20 mouse cellular contexts compared by ENCODE assay signal in the genomic region with DNA sequence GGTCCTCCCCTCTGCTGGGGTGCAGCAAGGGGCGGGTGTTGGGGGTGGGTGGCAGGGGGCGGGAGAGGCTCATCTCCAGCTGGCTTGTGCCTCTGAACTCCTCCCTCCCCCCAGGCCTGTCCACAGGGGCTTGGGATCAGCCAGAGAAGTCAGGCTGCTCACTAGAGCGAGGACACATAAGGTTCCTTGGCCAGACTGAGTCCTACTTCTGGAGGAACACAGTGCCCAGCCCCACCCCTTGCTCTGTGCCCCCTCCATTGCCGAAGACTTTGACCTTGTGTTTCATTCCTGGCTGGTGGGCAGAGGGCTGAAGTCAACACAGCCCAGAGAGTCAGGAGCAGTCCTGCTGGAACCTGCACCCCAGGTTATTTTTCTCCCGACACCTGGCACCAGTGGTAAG. TPM values are rescaled to one million over a fixed set of nuclear protein-coding genes. Genes with fewer than 3 reads are reported as not detected.
DNase-seq lines count a peak whose midpoint lies in the region; ATAC-seq and TF ChIP-seq lines count a peak whose summit lies in the region.
"Had no signal": no experiment of that assay in that cellular context is flagged by ENCODE, and none has a peak within 500 bp of the region (broad histone marks: within the 10 kb centered on the region; RNA-seq: fewer than 3 reads in every experiment).

Gene Dao, plus strand, starts transcription at position 162 of the 400 bp plus-strand sequence.

- no peak for DNase-seq in stomach, postnatal 0 days (ENCODE audit: low spot score)
- DNase-seq in kidney, adult 18-20 months: peak; percentile 82
- DNase-seq in thymus, postnatal 25 days: no peak
- DNase-seq in thymus, adult 18-20 months: no peak
- DNase-seq: adrenal gland, postnatal 10 days; forebrain, postnatal 0 days; heart, postnatal 4 days; lung, adult 2 months; spleen, adult 18-20 months had no signal

- H3K36me3 ChIP-seq in stomach, embryonic 16.5 days (ENCODE audit: control insufficient read depth, insufficient read depth, low read length): no peaks in the 10 kb centered on the region
- no peaks in the 10 kb centered on the region for H3K36me3 ChIP-seq in stomach, postnatal 0 days (ENCODE audit: control insufficient read depth, insufficient read depth, low read length)
- no peaks in the 10 kb centered on the region for H3K36me3 ChIP-seq in kidney, embryonic 16.5 days (ENCODE audit: insufficient read depth, low read length)
- H3K36me3 ChIP-seq in small intestine, adult 2 months (ENCODE audit: control insufficient read depth, insufficient read depth, low read length): no peaks in the 10 kb centered on the region
- H3K36me3 ChIP-seq: embryonic facial prominence, embryonic 13.5 days; limb, embryonic 12.5 days; liver, embryonic 12.5 days; midbrain, embryonic 15.5 days; neural tube, embryonic 15.5 days had no signal

- peak within 1 kb of the TSS; percentile 32; the same call in 1 of the 2 replicates for H3K9ac ChIP-seq in stomach, embryonic 16.5 days (ENCODE audit: low read length)
- no peak within 1 kb of the TSS for H3K9ac ChIP-seq in stomach, postnatal 0 days (ENCODE audit: low read length)
- H3K9ac ChIP-seq in kidney, embryonic 16.5 days (replicated peaks; ENCODE audit: low read length): no peak within 1 kb of the TSS
- H3K9ac ChIP-seq: embryonic facial prominence, embryonic 13.5 days; forebrain, postnatal 0 days; limb, embryonic 12.5 days; liver, embryonic 12.5 days; midbrain, embryonic 15.5 days; neural tube, embryonic 15.5 days had no signal

- H3K4me1 ChIP-seq in stomach, embryonic 16.5 days (ENCODE audit: control insufficient read depth, insufficient read depth, low read length): no peaks in the 10 kb centered on the region
- no peaks in the 10 kb centered on the region for H3K4me1 ChIP-seq in stomach, postnatal 0 days (replicated peaks; ENCODE audit: control insufficient read depth, insufficient read depth)
- H3K4me1 ChIP-seq in kidney, embryonic 16.5 days (ENCODE audit: insufficient read depth, low read length): peaks cover 11% of the 10 kb centered on the region
- peaks cover 30% of the 10 kb centered on the region for H3K4me1 ChIP-seq in small intestine, adult 2 months (ENCODE audit: control insufficient read depth, insufficient read depth, insufficient read length, low read length)
- H3K4me1 ChIP-seq: embryonic facial prominence, embryonic 13.5 days; limb, embryonic 12.5 days; midbrain, embryonic 15.5 days had no signal

- H3K4me3 ChIP-seq in stomach, embryonic 16.5 days (replicated peaks; ENCODE audit: low read length): no peak within 1 kb of the TSS
- H3K4me3 ChIP-seq in stomach, postnatal 0 days (ENCODE audit: low read depth, low read length): no peak within 1 kb of the TSS
- H3K4me3 ChIP-seq in kidney, embryonic 16.5 days (ENCODE audit: low read length): peak within 1 kb of the TSS; percentile 20; the same call in 1 of the 2 replicates
- 0 out of 2 replicates have a peak within 1 kb of the TSS, but pooled peaks have one; percentile 54 for H3K4me3 ChIP-seq in small intestine, adult 2 months (ENCODE audit: low read depth, low read length)
- H3K4me3 ChIP-seq: embryonic facial prominence, embryonic 13.5 days; layer of hippocampus, adult 2 months; limb, embryonic 12.5 days; liver, embryonic 12.5 days; megakaryocyte, embryonic 14.5 days; midbrain, embryonic 15.5 days; neural tube, embryonic 15.5 days had no signal

- no peak for TF ChIP-seq POLR2A in small intestine, adult 2 months (IDR thresholded peaks at IDR 0.05; ENCODE audit: low read depth, low read length)

- peak; percentile 22; the same call in 1 of the 2 replicates for ATAC-seq in stomach, embryonic 16.5 days (ENCODE audit: insufficient read depth, low FRiP score)
- no peak for ATAC-seq in stomach, postnatal 0 days (ENCODE audit: low FRiP score, low TSS enrichment)
- ATAC-seq in kidney, embryonic 16.5 days (ENCODE audit: low FRiP score, low TSS enrichment): peak; percentile 90
- ATAC-seq: forebrain, postnatal 0 days; liver, embryonic 12.5 days; midbrain, embryonic 15.5 days had no signal

- no peaks in the 10 kb centered on the region for H3K9me3 ChIP-seq in stomach, embryonic 16.5 days (replicated peaks; ENCODE audit: control insufficient read depth, low read length)
- H3K9me3 ChIP-seq in stomach, postnatal 0 days (ENCODE audit: control insufficient read depth, low read length): no peaks in the 10 kb centered on the region
- no peaks in the 10 kb centered on the region for H3K9me3 ChIP-seq in kidney, embryonic 16.5 days (ENCODE audit: low read length)
- H3K9me3 ChIP-seq: embryonic facial prominence, embryonic 13.5 days; limb, embryonic 12.5 days; liver, embryonic 12.5 days; midbrain, embryonic 15.5 days; neural tube, embryonic 15.5 days had no signal

- TF ChIP-seq EP300 in stomach, postnatal 0 days (optimal IDR thresholded peaks at IDR 0.05): no peak

- H3K4me2 ChIP-seq in stomach, embryonic 16.5 days (ENCODE audit: low read depth, low read length): no peak within 1 kb of the TSS
- H3K4me2 ChIP-seq in stomach, postnatal 0 days (replicated peaks; ENCODE audit: low read depth): no peak within 1 kb of the TSS
- peak within 1 kb of the TSS; percentile 28 for H3K4me2 ChIP-seq in kidney, embryonic 16.5 days (replicated peaks; ENCODE audit: low read depth, low read length)
- H3K4me2 ChIP-seq: embryonic facial prominence, embryonic 13.5 days; limb, embryonic 12.5 days; liver, embryonic 12.5 days; midbrain, embryonic 15.5 days; neural tube, embryonic 15.5 days had no signal

- H3K27ac ChIP-seq in stomach, embryonic 16.5 days (ENCODE audit: low read length): no peak within 1 kb of the TSS
- H3K27ac ChIP-seq in stomach, postnatal 0 days (replicated peaks): no peak within 1 kb of the TSS
- H3K27ac ChIP-seq in kidney, embryonic 16.5 days (ENCODE audit: low read length): peak within 1 kb of the TSS; percentile 77
- H3K27ac ChIP-seq in small intestine, adult 2 months (ENCODE audit: insufficient read depth, low read depth, low read length): peak within 1 kb of the TSS; percentile 61
- H3K27ac ChIP-seq: embryonic facial prominence, embryonic 13.5 days; layer of hippocampus, adult 2 months; limb, embryonic 12.5 days; liver, embryonic 12.5 days; midbrain, embryonic 15.5 days; neural tube, embryonic 15.5 days had no signal

- WGBS in stomach, embryonic 16.5 days: 47% methylated on average over 5 of the region's 5 CpGs
- 31% methylated on average over 5 of the region's 5 CpGs for WGBS in stomach, postnatal 0 days
- WGBS in kidney, embryonic 16.5 days: 42% methylated on average over 4 of the region's 5 CpGs
- WGBS in small intestine, adult 2 months: 33% methylated on average over 5 of the region's 5 CpGs

- H3K27me3 ChIP-seq in stomach, embryonic 16.5 days (ENCODE audit: control insufficient read depth, insufficient read depth, low read length): no peaks in the 10 kb centered on the region
- H3K27me3 ChIP-seq in stomach, postnatal 0 days (ENCODE audit: control insufficient read depth, insufficient read depth, low read length): no peaks in the 10 kb centered on the region
- no peaks in the 10 kb centered on the region for H3K27me3 ChIP-seq in kidney, embryonic 16.5 days (ENCODE audit: insufficient read depth, low read length)
- no peaks in the 10 kb centered on the region for H3K27me3 ChIP-seq in small intestine, adult 2 months (ENCODE audit: control insufficient read depth, insufficient read depth, low read length)
- H3K27me3 ChIP-seq: embryonic facial prominence, embryonic 13.5 days; midbrain, embryonic 15.5 days; neural tube, embryonic 15.5 days had no signal

- no peak for TF ChIP-seq CTCF in stomach, postnatal 0 days (IDR thresholded peaks at IDR 0.05; ENCODE audit: low read depth)
- no peak for TF ChIP-seq CTCF in small intestine, adult 2 months (IDR thresholded peaks at IDR 0.05; ENCODE audit: extremely low read depth, insufficient read length, insufficient replicate concordance, low read depth, low read length)

RNA-seq across cellular contexts. Expression of gene Dao, which starts in this region (rescaled TPM):
- polyA plus RNA-seq in stomach, embryonic 16.5 days (2015; fragmentation: Nextera tagmentation; extraction: Ambion mirVana): 2.4 and 3.1 TPM in 2 replicates
- polyA plus RNA-seq in stomach, postnatal 0 days (2015; fragmentation: Nextera tagmentation; extraction: Ambion mirVana): 0.15 and 0.24 TPM in 2 replicates
- 20.4 and 22.5 TPM in 2 replicates for polyA plus RNA-seq in kidney, embryonic 16.5 days (2015; fragmentation: Nextera tagmentation; extraction: Ambion mirVana)
- polyA plus RNA-seq in small intestine, adult 2 months (2012; rRNA removed): 11.9 and 16.8 TPM in 2 replicates
- polyA plus RNA-seq: embryonic facial prominence, embryonic 13.5 days; forebrain, postnatal 0 days; heart, embryonic 14.5 days; limb, embryonic 12.5 days; liver, embryonic 12.5 days; midbrain, embryonic 15.5 days; neural tube, embryonic 15.5 days had no signal

Comparison
In these comparisons a context has a peak if more than half of its experiments do, and no peak if none do; other contexts are left out.
1. H3K27ac ChIP-seq: peak in kidney, embryonic 16.5 days (single experiment) and small intestine, adult 2 months (single experiment); none in stomach, embryonic 16.5 days (single experiment) and stomach, postnatal 0 days (single experiment).
2. H3K4me3 ChIP-seq: peak in kidney, embryonic 16.5 days (single experiment) and small intestine, adult 2 months (single experiment); none in stomach, embryonic 16.5 days (single experiment) and stomach, postnatal 0 days (single experiment).